Comparison of ENCODE assay signal across 8 mouse cellular contexts in genomic region chr10:62886799-62887591, GRCm38 (mm10). TPM values are rescaled to one million over a fixed set of nuclear protein-coding genes. Genes with fewer than 3 reads are reported as not detected.
A peak's percentile ranks its signal among the peaks of the same experiment; 100 is the strongest.
DNase-seq lines count a peak whose midpoint lies in the region; ATAC-seq and TF ChIP-seq lines count a peak whose summit lies in the region.

No protein-coding gene starts in this region.

- no peak for ATAC-seq in erythroblast, adult 5-6 weeks (replicated peaks; ENCODE audit: low FRiP score, poor library complexity, severe bottlenecking)
- ATAC-seq in forebrain, embryonic 14.5 days, result peak; percentile 76
- ATAC-seq in hindbrain, embryonic 13.5 days (ENCODE audit: low FRiP score), result peak; percentile 69
- ATAC-seq in limb, embryonic 15.5 days (ENCODE audit: insufficient number of reproducible peaks, low FRiP score, low TSS enrichment, low read depth), result peak; percentile 70
- peak; percentile 70 for ATAC-seq in midbrain, postnatal 0 days (ENCODE audit: low FRiP score)

- no peak overlapping the region for H3K27ac ChIP-seq in forebrain, embryonic 14.5 days (ENCODE audit: low read depth, low read length)
- H3K27ac ChIP-seq in hindbrain, embryonic 13.5 days, result no peak overlapping the region
- H3K27ac ChIP-seq in limb, embryonic 15.5 days, result peak overlapping the region; percentile 74
- no peak overlapping the region for H3K27ac ChIP-seq in midbrain, postnatal 0 days (ENCODE audit: low read depth, low read length)

- peaks cover 17% of the 10 kb centered on the region for H3K4me1 ChIP-seq in erythroblast, embryonic 14.5 days (ENCODE audit: control insufficient read depth)
- H3K4me1 ChIP-seq in forebrain, embryonic 14.5 days (ENCODE audit: control insufficient read depth, insufficient read depth, low read length), result no peaks in the 10 kb centered on the region; the same call in 1 of the 2 replicates
- peaks cover 30% of the 10 kb centered on the region for H3K4me1 ChIP-seq in hindbrain, embryonic 13.5 days (replicated peaks)
- peaks cover 6% of the 10 kb centered on the region; the same call in 1 of the 2 replicates for H3K4me1 ChIP-seq in limb, embryonic 15.5 days
- peaks cover 7% of the 10 kb centered on the region; the same call in 1 of the 2 replicates for H3K4me1 ChIP-seq in midbrain, postnatal 0 days (ENCODE audit: insufficient read depth, low read length)

- H3K4me3 ChIP-seq in erythroblast, embryonic 14.5 days (replicated peaks), result peak overlapping the region; percentile 52
- peak overlapping the region; percentile 55 for H3K4me3 ChIP-seq in forebrain, embryonic 14.5 days (ENCODE audit: low read depth, low read length)
- H3K4me3 ChIP-seq in hindbrain, embryonic 13.5 days, result peak overlapping the region; percentile 54
- peak overlapping the region; percentile 64 for H3K4me3 ChIP-seq in limb, embryonic 15.5 days
- H3K4me3 ChIP-seq in midbrain, postnatal 0 days (ENCODE audit: low read depth, low read length), result peak overlapping the region; percentile 40

- peaks cover 47% of the 10 kb centered on the region for H3K27me3 ChIP-seq in erythroblast, embryonic 14.5 days (ENCODE audit: control insufficient read depth)
- H3K27me3 ChIP-seq in forebrain, embryonic 14.5 days (replicated peaks; ENCODE audit: control insufficient read depth, insufficient read depth, low read length), result no peaks in the 10 kb centered on the region
- peaks cover 29% of the 10 kb centered on the region for H3K27me3 ChIP-seq in hindbrain, embryonic 13.5 days
- H3K27me3 ChIP-seq in limb, embryonic 15.5 days, result no peaks in the 10 kb centered on the region
- H3K27me3 ChIP-seq in midbrain, postnatal 0 days (ENCODE audit: insufficient read depth, low read length), result peaks cover 7% of the 10 kb centered on the region; the same call in 1 of the 2 replicates

- no peak for TF ChIP-seq CTCF in midbrain, postnatal 0 days (IDR thresholded peaks at IDR 0.05)

- H3K9me3 ChIP-seq in erythroblast, embryonic 14.5 days (ENCODE audit: control insufficient read depth, low read length), result no peaks in the 10 kb centered on the region; the same call in 1 of the 2 replicates
- H3K9me3 ChIP-seq in forebrain, embryonic 14.5 days (replicated peaks; ENCODE audit: control insufficient read depth, low read length), result no peaks in the 10 kb centered on the region
- H3K9me3 ChIP-seq in hindbrain, embryonic 13.5 days, result no peaks in the 10 kb centered on the region
- H3K9me3 ChIP-seq in limb, embryonic 15.5 days, result no peaks in the 10 kb centered on the region
- H3K9me3 ChIP-seq in midbrain, postnatal 0 days (ENCODE audit: low read length), result no peaks in the 10 kb centered on the region

- WGBS in forebrain, embryonic 14.5 days, result under 1% methylated on average over 56 of the region's 56 CpGs
- WGBS in hindbrain, embryonic 13.5 days, result under 1% methylated on average over 56 of the region's 56 CpGs
- WGBS in limb, embryonic 15.5 days, result under 1% methylated on average over 56 of the region's 56 CpGs
- WGBS in midbrain, postnatal 0 days, result under 1% methylated on average over 56 of the region's 56 CpGs

- H3K4me2 ChIP-seq in forebrain, embryonic 14.5 days (ENCODE audit: low read length), result peak overlapping the region; percentile 95
- H3K4me2 ChIP-seq in hindbrain, embryonic 13.5 days, result peak overlapping the region; percentile 92
- peak overlapping the region; percentile 90 for H3K4me2 ChIP-seq in limb, embryonic 15.5 days
- H3K4me2 ChIP-seq in midbrain, postnatal 0 days (ENCODE audit: low read depth, low read length, poor library complexity, severe bottlenecking), result peak overlapping the region; percentile 94

- H3K9ac ChIP-seq in forebrain, embryonic 14.5 days (ENCODE audit: low read length), result peak overlapping the region; percentile 65
- peak overlapping the region; percentile 71 for H3K9ac ChIP-seq in hindbrain, embryonic 13.5 days
- H3K9ac ChIP-seq in limb, embryonic 15.5 days, result peak overlapping the region; percentile 64
- peak overlapping the region; percentile 29 for H3K9ac ChIP-seq in midbrain, postnatal 0 days (replicated peaks; ENCODE audit: low read length, poor library complexity, severe bottlenecking)

- DNase-seq in cerebellum, adult 11 months, result peak; percentile 51
- peak; percentile 61 for DNase-seq in forebrain, embryonic 14.5 days (ENCODE audit: low spot score)
- peak; percentile 44 for DNase-seq in midbrain, postnatal 0 days (ENCODE audit: low spot score)
- peak; percentile 18 to 28 for DNase-seq in thymus, postnatal 36 days

- no peaks in the 10 kb centered on the region for H3K36me3 ChIP-seq in erythroblast, embryonic 14.5 days (ENCODE audit: control insufficient read depth)
- H3K36me3 ChIP-seq in forebrain, embryonic 14.5 days (ENCODE audit: control insufficient read depth, insufficient read depth, low read length), result no peaks in the 10 kb centered on the region
- H3K36me3 ChIP-seq in hindbrain, embryonic 13.5 days, result no peaks in the 10 kb centered on the region
- no peaks in the 10 kb centered on the region for H3K36me3 ChIP-seq in limb, embryonic 15.5 days
- H3K36me3 ChIP-seq in midbrain, postnatal 0 days (ENCODE audit: insufficient read depth, low read length), result no peaks in the 10 kb centered on the region

RNA-seq across cellular contexts. Expression of gene Tet1, which starts 21.8 kb away (rescaled TPM):
- polyA plus RNA-seq in erythroblast, embryonic 14.5 days (2012), result 0.11 TPM in 1 of 2 replicates, not detected in the other
- 1.3 and 3.7 TPM in 2 replicates for total RNA-seq in erythroblast, adult 5-6 weeks (2015; ENCODE audit: low replicate concordance)
- 0.84 and 1.1 TPM in 2 replicates for total RNA-seq in erythroblast, adult 5-6 weeks (2017; ENCODE audit: low replicate concordance)
- 25.0 and 38.1 TPM in 2 replicates for polyA plus RNA-seq in forebrain, embryonic 14.5 days (2014; fragmentation: Nextera tagmentation; extraction: Ambion mirVana)
- 35.1 and 35.8 TPM in 2 replicates for polyA plus RNA-seq in hindbrain, embryonic 13.5 days (2015; fragmentation: Nextera tagmentation; extraction: Ambion mirVana)
- polyA plus RNA-seq in limb, embryonic 15.5 days (2015; fragmentation: Nextera tagmentation; extraction: Ambion mirVana), result 22.8 and 24.9 TPM in 2 replicates
- total RNA-seq in midbrain, postnatal 0 days (2014; rRNA removed), result 29.0 and 40.5 TPM in 2 replicates
- 31.1 and 34.9 TPM in 2 replicates for polyA plus RNA-seq in midbrain, postnatal 0 days (2015; fragmentation: Nextera tagmentation; extraction: Ambion mirVana)

RNA-seq across cellular contexts. Expression of gene Slc25a16, which starts 33.4 kb away (rescaled TPM):
- polyA plus RNA-seq in erythroblast, embryonic 14.5 days (2012), result 0.33 and 0.58 TPM in 2 replicates
- total RNA-seq in erythroblast, adult 5-6 weeks (2015; ENCODE audit: low replicate concordance), result 3.3 and 6.7 TPM in 2 replicates
- 8.2 and 9.3 TPM in 2 replicates for total RNA-seq in erythroblast, adult 5-6 weeks (2017; ENCODE audit: low replicate concordance)
- polyA plus RNA-seq in forebrain, embryonic 14.5 days (2014; fragmentation: Nextera tagmentation; extraction: Ambion mirVana), result 16.7 and 17.1 TPM in 2 replicates
- 13.9 and 14.5 TPM in 2 replicates for polyA plus RNA-seq in hindbrain, embryonic 13.5 days (2015; fragmentation: Nextera tagmentation; extraction: Ambion mirVana)
- polyA plus RNA-seq in limb, embryonic 15.5 days (2015; fragmentation: Nextera tagmentation; extraction: Ambion mirVana), result 12.0 and 12.9 TPM in 2 replicates
- 19.0 and 23.0 TPM in 2 replicates for total RNA-seq in midbrain, postnatal 0 days (2014; rRNA removed)
- polyA plus RNA-seq in midbrain, postnatal 0 days (2015; fragmentation: Nextera tagmentation; extraction: Ambion mirVana), result 12.3 and 13.7 TPM in 2 replicates

RNA-seq across cellular contexts. Expression of gene Dna2, which starts 59.8 kb away (rescaled TPM):
- 1.0 and 1.6 TPM in 2 replicates for polyA plus RNA-seq in erythroblast, embryonic 14.5 days (2012)
- 21.3 and 21.9 TPM in 2 replicates for total RNA-seq in erythroblast, adult 5-6 weeks (2015; ENCODE audit: low replicate concordance)
- 18.1 and 21.2 TPM in 2 replicates for total RNA-seq in erythroblast, adult 5-6 weeks (2017; ENCODE audit: low replicate concordance)
- polyA plus RNA-seq in forebrain, embryonic 14.5 days (2014; fragmentation: Nextera tagmentation; extraction: Ambion mirVana), result 7.9 and 9.7 TPM in 2 replicates
- polyA plus RNA-seq in hindbrain, embryonic 13.5 days (2015; fragmentation: Nextera tagmentation; extraction: Ambion mirVana), result 5.1 and 6.4 TPM in 2 replicates
- 12.5 and 12.9 TPM in 2 replicates for polyA plus RNA-seq in limb, embryonic 15.5 days (2015; fragmentation: Nextera tagmentation; extraction: Ambion mirVana)
- total RNA-seq in midbrain, postnatal 0 days (2014; rRNA removed), result 2.0 and 3.5 TPM in 2 replicates
- 2.6 and 2.7 TPM in 2 replicates for polyA plus RNA-seq in midbrain, postnatal 0 days (2015; fragmentation: Nextera tagmentation; extraction: Ambion mirVana)

Comparison
In these comparisons a context has a peak if more than half of its experiments do, and no peak if none do; other contexts are left out.
1. RNA of gene Tet1, which starts 21.8 kb away (polyA plus RNA-seq): 35.1 to 35.8 TPM in hindbrain, embryonic 13.5 days, 31.1 to 34.9 TPM in midbrain, postnatal 0 days, 25.0 to 38.1 TPM in forebrain, embryonic 14.5 days and 22.8 to 24.9 TPM in limb, embryonic 15.5 days; 0.11 TPM in erythroblast, embryonic 14.5 days; every median in the first group is over 10 times any median in the second.
2. Peak in every context shown above with its lines, with median percentiles within 50 percentile points of each other: H3K4me3 ChIP-seq, DNase-seq, H3K4me2 ChIP-seq and H3K9ac ChIP-seq.